Mouse (Mus musculus) layer of hippocampus, adult 18-20 months (tissue): ENCODE results near the gene Iqce. TPM values are rescaled to one million over a fixed set of nuclear protein-coding genes. Genes with fewer than 3 reads are reported as not detected.

Experiments used
- DNase-seq, 2 experiments: peaks; one replicate each; pipeline ENCODE4 v3.0.0; 2022; ENCODE audit warnings: low spot score in 2 of 2
- total RNA-seq, 2 experiments: library from RNA; stranded (reverse); gene quantifications; 2 replicates each; pipeline ENCODE4 v1.2.3; 2021

The Iqce gene
- total RNA-seq, 2 experiments from 2014 or later: 47.4 to 55.1 TPM

GRCm38 (mm10) chr5:140641254-140641928 is 60.8 kb downstream of the Iqce start:
- DNase-seq: no peak

- DNase-seq: no peak
Observed at GRCm38 (mm10) chr5:140640812-140641211, 61.4 kb downstream of the Iqce start.

- DNase-seq: no peak
Observed at GRCm38 (mm10) chr5:140639871-140640270, 62.3 kb downstream of the Iqce start.

- DNase-seq: no peak
Observed at GRCm38 (mm10) chr5:140639312-140639711, 62.9 kb downstream of the Iqce start.

- DNase-seq: no peak
Observed at GRCm38 (mm10) chr5:140638484-140638883, 63.7 kb downstream of the Iqce start.

- DNase-seq: no peak
Observed at GRCm38 (mm10) chr5:140637989-140638388, 64.2 kb downstream of the Iqce start.

- peak in 1 of 2 experiments; percentile 70 for DNase-seq
Observed at GRCm38 (mm10) chr5:140637058-140637410, 65.1 kb downstream of the Iqce start.

- no peak for DNase-seq
Observed at GRCm38 (mm10) chr5:140636316-140637057, 65.7 kb downstream of the Iqce start.

- DNase-seq: peak in 1 of 2 experiments; percentile 57
Observed at GRCm38 (mm10) chr5:140634798-140635722, 67.1 kb downstream of the Iqce start.

GRCm38 (mm10) chr5:140633432-140633831 is 68.7 kb downstream of the Iqce start:
- no peak for DNase-seq

- no peak for DNase-seq
Observed at GRCm38 (mm10) chr5:140628995-140629394, 73.2 kb downstream of the Iqce start.

GRCm38 (mm10) chr5:140627580-140627979 is 74.6 kb downstream of the Iqce start:
- no peak for DNase-seq

GRCm38 (mm10) chr5:140624961-140625360 is 77.2 kb downstream of the Iqce start:
- no peak for DNase-seq

- no peak for DNase-seq
Observed at GRCm38 (mm10) chr5:140624238-140624637, 77.9 kb downstream of the Iqce start.

- DNase-seq: no peak
Observed at GRCm38 (mm10) chr5:140623791-140624190, 78.4 kb downstream of the Iqce start.

- DNase-seq: no peak
Observed at GRCm38 (mm10) chr5:140622978-140623670, 79.1 kb downstream of the Iqce start.

GRCm38 (mm10) chr5:140621517-140621916 is 80.7 kb downstream of the Iqce start:
- no peak for DNase-seq

- no peak for DNase-seq
Observed at GRCm38 (mm10) chr5:140621092-140621491, 81.1 kb downstream of the Iqce start.

- no peak for DNase-seq
Observed at GRCm38 (mm10) chr5:140619895-140620736, 82.1 kb downstream of the Iqce start.

- DNase-seq: peak in 1 of 2 experiments; percentile 78
Observed at GRCm38 (mm10) chr5:140619151-140619771, 82.9 kb downstream of the Iqce start.
